Mouse (Mus musculus): ENCODE measurements around the gene Cbfa2t2. TPM values are rescaled to one million over a fixed set of nuclear protein-coding genes. Genes with fewer than 3 reads are reported as not detected.
A peak's percentile ranks its signal among the peaks of the same experiment; 100 is the strongest.

Gene Cbfa2t2
- total RNA-seq (2021): 10 to 100 TPM; 37.2 to 38.2 TPM
- long read RNA-seq, experiment 1, full-length matches to known transcripts: 6 of 13 reads
- long read RNA-seq, experiment 1, partial matches to known transcripts: 0 of 13 reads
- long read RNA-seq, experiment 1, other reads (novel, unspliced or antisense): 7 of 13 reads
- long read RNA-seq, experiment 2, full-length matches to known transcripts: 14 of 26 reads
- long read RNA-seq, experiment 2, partial matches to known transcripts: 4 of 26 reads
- long read RNA-seq, experiment 2, other reads (novel, unspliced or antisense): 8 of 26 reads

DNA sequence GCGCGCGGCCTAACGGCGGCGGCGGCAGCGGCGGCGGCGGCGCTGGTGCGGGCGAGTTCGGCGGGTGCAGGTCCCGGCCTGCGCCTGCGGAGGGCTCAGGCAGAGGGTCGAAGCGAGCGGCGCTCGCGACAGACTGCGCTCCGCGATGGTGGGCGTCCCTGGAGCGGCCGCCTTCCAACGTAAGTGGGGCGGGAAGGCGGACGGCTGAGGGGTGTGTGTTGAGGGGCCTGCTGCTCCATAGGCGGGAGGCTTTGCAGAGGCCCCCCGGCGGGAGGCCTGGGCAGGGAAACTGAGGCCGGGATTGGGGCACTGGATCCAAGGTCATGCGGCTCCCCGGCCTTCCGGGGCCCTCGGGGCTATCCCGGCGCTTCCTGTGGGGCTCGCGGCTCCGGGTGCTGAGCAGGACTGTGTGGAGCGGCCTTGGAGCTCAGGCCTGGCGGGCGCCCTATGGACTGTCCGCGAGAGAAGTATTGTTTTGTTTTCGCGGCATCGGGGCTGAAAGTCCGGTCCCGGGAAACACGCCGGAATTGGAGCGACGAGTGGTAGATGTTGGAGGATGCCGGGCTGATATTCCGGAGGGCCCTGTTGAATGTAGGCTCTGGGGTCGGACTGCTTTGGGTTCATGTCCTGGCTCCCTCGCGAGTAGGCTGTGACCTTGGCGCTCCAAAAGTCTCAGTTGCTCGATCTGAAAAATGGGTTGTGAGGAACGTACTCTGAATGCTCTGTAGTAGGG lies at the start of gene Cbfa2t2:
TSS of gene Cbfa2t2 (plus strand) at position 24 of the 733 bp plus-strand sequence.
- peak; percentile 37 to 65 for DNase-seq (ENCODE audit: low spot score in 2 of 2)

GRCm38 (mm10) chr2:154390180-154390964 lies 45.9 kb upstream of the Cbfa2t2 start:
- peak; percentile 79 to 92 for DNase-seq (ENCODE audit: low spot score in 2 of 2)

GRCm38 (mm10) chr2:154394602-154395001 lies 41.7 kb upstream of the Cbfa2t2 start:
- DNase-seq (ENCODE audit: low spot score in 2 of 2): no peak

DNA sequence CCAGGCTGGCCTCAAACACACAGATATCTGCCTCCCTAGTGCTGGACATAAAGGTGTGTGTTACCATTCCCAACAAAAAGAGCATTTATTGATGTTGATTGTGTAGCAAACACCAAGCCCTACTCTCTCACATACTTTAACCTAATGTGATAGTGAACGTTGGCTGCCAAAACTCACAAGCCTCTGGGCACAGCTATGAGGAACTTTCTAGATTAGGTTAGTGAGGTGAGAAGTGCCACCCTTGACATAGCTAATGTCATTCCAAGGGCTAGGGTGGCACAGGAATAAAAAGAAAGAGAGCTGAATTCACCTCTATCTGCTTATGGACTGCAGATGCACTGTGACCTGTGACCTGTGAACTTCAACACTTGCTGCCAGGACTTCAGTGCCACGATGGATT lies 39.8 kb upstream of the Cbfa2t2 start:
- DNase-seq (ENCODE audit: low spot score in 2 of 2): no peak

- no peak for DNase-seq (ENCODE audit: low spot score in 2 of 2)
Measured at GRCm38 (mm10) chr2:154398267-154398666, 38.0 kb upstream of the Cbfa2t2 start.

- DNase-seq (ENCODE audit: low spot score in 2 of 2): no peak
Measured at GRCm38 (mm10) chr2:154399325-154399724, 37.0 kb upstream of the Cbfa2t2 start.

DNA sequence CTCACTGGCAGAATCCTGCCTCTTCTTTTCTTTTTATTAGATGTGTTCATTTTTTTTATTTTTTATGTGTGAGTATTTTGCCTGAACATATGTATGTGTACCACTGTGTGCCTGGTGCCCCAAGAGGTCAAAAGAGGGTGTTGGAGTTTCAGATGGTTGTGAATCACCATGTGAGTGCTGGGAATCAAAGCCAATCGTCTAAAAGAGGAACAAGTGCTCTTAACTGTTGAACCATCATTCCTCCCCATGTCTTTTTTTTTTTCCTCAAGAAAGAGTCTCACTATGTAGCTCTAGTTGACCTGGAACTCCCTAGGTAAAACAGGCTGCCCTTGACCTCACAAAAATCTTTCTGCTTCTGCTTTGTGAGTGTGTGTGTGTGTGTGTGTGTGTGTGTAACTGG lies 34.3 kb upstream of the Cbfa2t2 start:
- DNase-seq (ENCODE audit: low spot score in 2 of 2): no peak

DNA sequence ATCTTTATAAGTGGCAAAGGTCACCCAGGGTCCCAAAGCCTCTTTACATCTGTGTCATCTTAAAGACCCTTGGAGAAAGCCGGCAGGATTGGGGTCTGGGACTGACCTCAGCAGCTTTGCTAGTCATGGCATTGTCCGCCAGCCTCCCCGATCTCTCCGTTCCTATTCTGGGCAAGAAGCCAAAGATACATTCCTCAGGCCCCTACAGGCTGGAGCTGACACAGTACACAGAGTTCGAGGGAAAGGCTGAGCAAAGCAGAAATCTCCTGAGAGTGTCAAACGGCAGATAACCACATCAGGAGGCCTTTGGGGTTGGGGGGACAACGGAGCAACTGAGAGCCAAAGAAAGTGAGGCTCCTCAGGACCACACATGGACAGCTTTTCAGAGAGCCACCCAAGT lies 33.5 kb upstream of the Cbfa2t2 start:
- peak in 1 of 2 experiments; percentile 34 for DNase-seq (ENCODE audit: low spot score in 2 of 2)

GRCm38 (mm10) chr2:154405447-154405994 lies 30.8 kb upstream of the Cbfa2t2 start:
- no peak for DNase-seq (ENCODE audit: low spot score in 2 of 2)

DNA sequence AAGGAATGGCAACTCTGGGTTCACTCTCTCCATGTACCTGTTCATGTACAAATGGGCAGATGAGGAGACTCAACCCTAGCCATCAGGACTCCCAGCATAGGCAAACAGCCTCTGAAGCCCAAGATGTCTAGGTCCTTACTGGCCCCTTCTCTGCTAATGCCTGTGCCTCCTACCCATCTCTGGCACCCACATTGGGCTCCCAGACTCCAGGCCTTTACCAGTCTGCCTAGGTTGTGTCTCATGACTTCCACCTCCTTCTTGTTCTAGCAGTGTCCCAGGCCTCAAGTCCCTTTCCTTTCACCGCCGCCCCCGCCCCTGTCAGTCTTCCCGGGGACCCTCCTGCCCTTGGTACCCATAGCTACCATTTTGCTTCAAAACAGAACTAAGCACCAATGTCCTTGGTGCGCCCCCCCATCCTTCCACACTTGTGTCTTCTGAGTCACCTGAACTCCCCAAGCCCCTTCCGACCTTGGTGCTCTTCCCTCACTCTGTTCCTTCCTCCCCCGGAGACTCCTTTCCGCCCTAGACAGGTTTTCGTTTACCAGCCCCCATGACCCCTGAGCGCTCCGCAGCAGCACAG lies 29.1 kb upstream of the Cbfa2t2 start:
- DNase-seq (ENCODE audit: low spot score in 2 of 2): no peak

- DNase-seq (ENCODE audit: low spot score in 2 of 2): peak; percentile 73 to 88
Measured at GRCm38 (mm10) chr2:154407643-154408445, 28.4 kb upstream of the Cbfa2t2 start, which contains the start of gene Snta1. Gene Snta1 (minus strand): TSS chr2:154408099.

DNA sequence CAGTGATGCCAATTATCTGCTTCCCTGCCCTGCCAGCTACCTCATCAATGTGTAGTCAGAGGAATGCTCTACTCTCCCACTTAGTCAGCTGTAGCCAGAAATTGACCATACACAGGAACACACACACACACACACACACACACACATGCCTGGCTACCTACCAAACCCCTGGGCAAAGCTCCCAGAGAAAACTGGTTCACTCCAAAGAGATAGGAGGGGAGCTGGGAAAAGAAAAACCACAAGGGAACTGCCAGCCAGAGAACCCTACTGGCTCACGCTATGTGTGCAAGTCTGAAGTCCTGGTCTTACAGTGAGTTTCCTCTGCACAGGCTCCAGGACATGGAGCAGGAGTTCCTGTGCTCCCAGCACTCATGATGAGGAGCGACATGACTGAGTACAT lies 25.9 kb upstream of the Cbfa2t2 start:
- peak in 1 of 2 experiments; percentile 34 for DNase-seq (ENCODE audit: low spot score in 2 of 2)

- no peak for DNase-seq (ENCODE audit: low spot score in 2 of 2)
Measured at GRCm38 (mm10) chr2:154412018-154412666, 24.1 kb upstream of the Cbfa2t2 start.

DNA sequence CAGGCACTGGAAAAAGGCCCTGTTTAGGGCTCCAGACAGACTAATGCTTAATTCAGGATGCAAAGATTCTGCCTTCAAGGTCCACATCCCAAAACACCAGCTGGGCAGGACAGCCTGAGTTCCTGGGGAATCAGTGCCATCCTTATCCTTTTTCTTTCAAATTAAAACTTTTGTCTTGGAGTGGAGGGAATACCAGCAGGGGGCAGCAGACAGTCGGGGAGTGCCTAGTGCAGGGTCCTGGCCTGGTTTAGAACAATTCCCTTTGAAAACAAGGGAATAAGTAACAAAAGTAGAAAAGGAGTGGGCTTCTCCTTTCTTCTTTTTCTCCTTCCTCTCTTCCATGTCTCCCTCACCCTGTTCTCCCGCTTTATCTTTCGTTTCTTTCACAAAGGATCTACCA lies 19.2 kb upstream of the Cbfa2t2 start:
- peak; percentile 57 to 84 for DNase-seq (ENCODE audit: low spot score in 2 of 2)

DNA sequence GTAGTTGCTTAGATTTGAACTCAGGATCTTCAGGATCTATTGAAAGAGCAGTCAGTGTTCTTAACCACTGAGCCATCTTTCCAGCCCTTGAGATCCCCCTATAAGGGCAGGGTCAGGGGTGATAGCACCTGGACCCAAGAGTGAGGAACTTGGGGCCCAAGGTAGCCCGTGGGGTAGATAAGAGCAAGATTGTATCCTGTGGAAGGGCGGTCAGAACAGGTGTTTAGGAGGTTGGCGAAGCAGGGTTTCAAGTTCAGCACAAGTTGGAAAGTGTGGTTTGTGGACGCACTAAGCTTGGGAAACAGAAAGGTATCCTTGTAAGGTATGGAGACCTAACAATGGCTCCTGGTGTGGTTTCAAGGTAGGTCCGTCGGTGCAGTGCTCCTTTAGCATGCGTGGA lies 18.3 kb upstream of the Cbfa2t2 start:
- no peak for DNase-seq (ENCODE audit: low spot score in 2 of 2)

GRCm38 (mm10) chr2:154419631-154420515 lies 16.4 kb upstream of the Cbfa2t2 start:
- DNase-seq (ENCODE audit: low spot score in 2 of 2): no peak

- no peak for DNase-seq (ENCODE audit: low spot score in 2 of 2)
Measured at GRCm38 (mm10) chr2:154420942-154421731, 15.1 kb upstream of the Cbfa2t2 start.

DNA sequence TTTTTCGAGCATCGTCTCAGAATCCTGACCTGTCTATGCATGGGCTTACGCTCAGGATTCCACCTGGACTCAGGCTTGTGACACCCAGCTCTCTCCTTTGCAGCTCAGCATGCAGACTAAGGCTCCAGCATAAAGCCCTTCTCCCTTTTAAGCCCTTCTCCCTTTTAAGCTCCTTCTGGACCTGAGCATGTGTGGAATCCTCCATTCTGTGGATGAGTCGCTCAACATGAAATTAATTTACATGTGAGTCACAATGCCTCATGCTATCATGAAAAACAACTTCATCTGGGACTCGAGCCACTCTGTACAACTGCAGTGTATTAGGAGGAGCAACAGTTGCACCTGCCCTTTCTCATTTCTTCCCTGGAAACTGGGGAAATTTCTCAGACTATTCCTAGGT lies 14.1 kb upstream of the Cbfa2t2 start:
- no peak for DNase-seq (ENCODE audit: low spot score in 2 of 2)

Data from gastrocnemius, postnatal 4 days (tissue).